Mouse (Mus musculus): ENCODE results near the gene Esrrg.

DNA sequence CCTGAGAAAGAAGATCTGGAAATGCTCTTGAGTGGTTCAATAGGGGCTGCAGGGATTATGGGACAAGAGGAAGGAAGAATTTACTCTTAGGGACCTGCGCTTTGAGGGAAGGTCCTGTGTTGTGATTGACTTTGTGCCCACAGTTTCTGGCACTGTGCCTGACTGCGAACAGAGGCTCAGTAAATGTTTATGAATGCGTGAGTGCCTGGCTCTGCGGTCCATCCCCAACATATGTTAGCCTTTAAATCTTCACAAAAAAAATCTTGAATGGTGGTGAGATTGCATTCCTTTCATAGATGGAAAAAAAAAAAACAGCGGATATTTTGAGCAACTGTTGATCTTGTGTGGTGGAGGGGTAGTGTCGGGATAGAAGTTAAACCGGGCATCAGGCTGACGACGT lies 52.4 kb downstream of the Esrrg start:
- TF ChIP-seq POLR2A (IDR thresholded peaks at IDR 0.05; ENCODE audit: extremely low read depth, insufficient read depth, low read length) (no peak), CTCF (IDR thresholded peaks at IDR 0.05; ENCODE audit: extremely low read depth, insufficient read depth, low read length) (no peak)
